In genomic region chr2:165855641-165856301, GRCm38 (mm10) we compare ENCODE assay signal across 8 mouse cellular contexts. TPM values are rescaled to one million over a fixed set of nuclear protein-coding genes. Genes with fewer than 3 reads are reported as not detected.
DNase-seq lines count a peak whose midpoint lies in the region; ATAC-seq and TF ChIP-seq lines count a peak whose summit lies in the region.

No protein-coding gene starts in this region.

- peaks cover 64% of the 10 kb centered on the region for H3K4me1 ChIP-seq in kidney, embryonic 14.5 days (ENCODE audit: control insufficient read depth, insufficient read depth, low read length)
- peaks cover 81% of the 10 kb centered on the region for H3K4me1 ChIP-seq in forebrain, embryonic 12.5 days
- H3K4me1 ChIP-seq in hindbrain, embryonic 14.5 days (replicated peaks; ENCODE audit: control insufficient read depth, insufficient read depth, low read length): peaks cover 69% of the 10 kb centered on the region
- H3K4me1 ChIP-seq in liver, postnatal 0 days (ENCODE audit: insufficient read depth): peaks cover 68% of the 10 kb centered on the region
- peaks cover 44% of the 10 kb centered on the region for H3K4me1 ChIP-seq in small intestine, adult 2 months (ENCODE audit: control insufficient read depth, insufficient read depth, insufficient read length, low read length)

- no peaks in the 10 kb centered on the region for H3K27me3 ChIP-seq in kidney, embryonic 14.5 days (ENCODE audit: control insufficient read depth, insufficient read depth, low read length)
- H3K27me3 ChIP-seq in forebrain, embryonic 12.5 days: no peaks in the 10 kb centered on the region
- no peaks in the 10 kb centered on the region for H3K27me3 ChIP-seq in hindbrain, embryonic 14.5 days (ENCODE audit: control insufficient read depth, insufficient read depth, low read length)
- H3K27me3 ChIP-seq in liver, postnatal 0 days (ENCODE audit: insufficient read depth, low read length): no peaks in the 10 kb centered on the region
- no peaks in the 10 kb centered on the region for H3K27me3 ChIP-seq in small intestine, adult 2 months (ENCODE audit: control insufficient read depth, insufficient read depth, low read length)

- no peak for DNase-seq in kidney, adult 11 months
- DNase-seq in MN1 (ENCODE audit: low spot score): peak; percentile 84
- no peak for DNase-seq in hindbrain, embryonic 14.5 days (ENCODE audit: low spot score)
- no peak for DNase-seq in liver, postnatal 0 days
- DNase-seq in thymus, adult 18-20 months: no peak

- peak overlapping the region; percentile 98 for H3K27ac ChIP-seq in kidney, embryonic 14.5 days (ENCODE audit: low read depth, low read length)
- H3K27ac ChIP-seq in forebrain, embryonic 12.5 days: 0 out of 2 replicates have a peak overlapping the region, but pooled peaks have one; percentile 25
- H3K27ac ChIP-seq in hindbrain, embryonic 14.5 days: 0 out of 2 replicates have a peak overlapping the region, but pooled peaks have one; percentile 9
- H3K27ac ChIP-seq in liver, postnatal 0 days (ENCODE audit: low read depth): peak overlapping the region; percentile 96
- peak overlapping the region; percentile 99 for H3K27ac ChIP-seq in small intestine, adult 2 months (ENCODE audit: insufficient read depth, low read depth, low read length)

- H3K9ac ChIP-seq in kidney, embryonic 14.5 days (ENCODE audit: low read depth, low read length): no peak overlapping the region; the same call in 1 of the 2 replicates
- H3K9ac ChIP-seq in forebrain, embryonic 12.5 days: no peak overlapping the region
- no peak overlapping the region for H3K9ac ChIP-seq in hindbrain, embryonic 14.5 days
- no peak overlapping the region for H3K9ac ChIP-seq in liver, postnatal 0 days (replicated peaks)

- 0 out of 2 replicates have a peak, but pooled peaks have one; percentile 5 for ATAC-seq in kidney, embryonic 14.5 days (ENCODE audit: low FRiP score, low TSS enrichment)
- no peak for ATAC-seq in forebrain, embryonic 12.5 days (ENCODE audit: low FRiP score)
- peak; percentile 32; the same call in 1 of the 2 replicates for ATAC-seq in hindbrain, embryonic 14.5 days (ENCODE audit: low FRiP score)
- ATAC-seq in liver, postnatal 0 days: peak; percentile 20; the same call in 1 of the 2 replicates

- H3K9me3 ChIP-seq in kidney, embryonic 14.5 days (ENCODE audit: control insufficient read depth, low read length): no peaks in the 10 kb centered on the region
- H3K9me3 ChIP-seq in forebrain, embryonic 12.5 days: no peaks in the 10 kb centered on the region
- H3K9me3 ChIP-seq in hindbrain, embryonic 14.5 days (ENCODE audit: control insufficient read depth, low read length): no peaks in the 10 kb centered on the region
- no peaks in the 10 kb centered on the region for H3K9me3 ChIP-seq in liver, postnatal 0 days (ENCODE audit: low read length)

- no peak overlapping the region for H3K4me3 ChIP-seq in kidney, embryonic 14.5 days (ENCODE audit: low read length)
- H3K4me3 ChIP-seq in forebrain, embryonic 12.5 days (replicated peaks): no peak overlapping the region
- H3K4me3 ChIP-seq in hindbrain, embryonic 14.5 days (replicated peaks; ENCODE audit: low read length): no peak overlapping the region
- no peak overlapping the region for H3K4me3 ChIP-seq in liver, postnatal 0 days (ENCODE audit: low read depth, low read length)
- H3K4me3 ChIP-seq in small intestine, adult 2 months (ENCODE audit: low read depth, low read length): no peak overlapping the region

- 39% methylated on average over 6 of the region's 6 CpGs for WGBS in kidney, embryonic 14.5 days
- WGBS in forebrain, embryonic 12.5 days: 77% methylated on average over 6 of the region's 6 CpGs
- WGBS in hindbrain, embryonic 14.5 days: 39% methylated on average over 6 of the region's 6 CpGs
- WGBS in liver, postnatal 0 days (ENCODE audit: insufficient replicate concordance): 63% methylated on average over 6 of the region's 6 CpGs
- whole genome bisulfite sequencing in small intestine, adult 2 months: 59% methylated on average over 6 of the region's 6 CpGs

- no peak for TF ChIP-seq CTCF in liver, postnatal 0 days (IDR thresholded peaks at IDR 0.05; ENCODE audit: low read depth)
- TF ChIP-seq CTCF in small intestine, adult 2 months (IDR thresholded peaks at IDR 0.05; ENCODE audit: extremely low read depth, insufficient read length, insufficient replicate concordance, low read depth, low read length): no peak

- H3K4me2 ChIP-seq in kidney, embryonic 14.5 days (replicated peaks; ENCODE audit: low read depth, low read length): no peak overlapping the region
- H3K4me2 ChIP-seq in forebrain, embryonic 12.5 days: no peak overlapping the region
- no peak overlapping the region for H3K4me2 ChIP-seq in hindbrain, embryonic 14.5 days (replicated peaks)
- no peak overlapping the region for H3K4me2 ChIP-seq in liver, postnatal 0 days (ENCODE audit: low read depth, low read length)

- H3K36me3 ChIP-seq in kidney, embryonic 14.5 days (ENCODE audit: control insufficient read depth, insufficient read depth, low read length): peaks cover 20% of the 10 kb centered on the region
- H3K36me3 ChIP-seq in forebrain, embryonic 12.5 days (replicated peaks): peaks cover 12% of the 10 kb centered on the region
- H3K36me3 ChIP-seq in hindbrain, embryonic 14.5 days (replicated peaks; ENCODE audit: control insufficient read depth, insufficient read depth): peaks cover 14% of the 10 kb centered on the region; the same call in 1 of the 2 replicates
- peaks cover 12% of the 10 kb centered on the region for H3K36me3 ChIP-seq in liver, postnatal 0 days (replicated peaks; ENCODE audit: insufficient read depth, low read length)
- H3K36me3 ChIP-seq in small intestine, adult 2 months (ENCODE audit: control insufficient read depth, insufficient read depth, low read length): peaks cover 16% of the 10 kb centered on the region

- TF ChIP-seq EP300 in liver, postnatal 0 days (IDR thresholded peaks at IDR 0.05; ENCODE audit: low read depth): no peak

- no peak for TF ChIP-seq POLR2A in small intestine, adult 2 months (IDR thresholded peaks at IDR 0.05; ENCODE audit: low read depth, low read length)

RNA-seq across cellular contexts. Expression of gene Zmynd8, which starts 43.0 kb away (rescaled TPM):
- polyA plus RNA-seq in kidney, embryonic 14.5 days (2014; fragmentation: Nextera tagmentation; extraction: Ambion mirVana): 44.3 and 61.1 TPM in 2 replicates
- 67.6 and 71.5 TPM in 2 replicates for polyA plus RNA-seq in forebrain, embryonic 12.5 days (2016; fragmentation: Nextera tagmentation; extraction: Ambion mirVana)
- polyA plus RNA-seq in hindbrain, embryonic 14.5 days (2014; fragmentation: Nextera tagmentation; extraction: Ambion mirVana): 55.4 and 63.4 TPM in 2 replicates
- 16.9 and 21.9 TPM in 2 replicates for polyA plus RNA-seq in liver, postnatal 0 days (2015; fragmentation: Nextera tagmentation; extraction: Ambion mirVana)
- polyA plus RNA-seq in small intestine, adult 2 months (2012; rRNA removed): 9.7 and 17.4 TPM in 2 replicates

Comparison
In these comparisons a context has a peak if more than half of its experiments do, and no peak if none do; other contexts are left out.
1. H3K27ac ChIP-seq: peak in every context shown above with its lines; median percentile 99 in small intestine, adult 2 months; 98 in kidney, embryonic 14.5 days; 96 in liver, postnatal 0 days; 25 in forebrain, embryonic 12.5 days; 9 in hindbrain, embryonic 14.5 days.